Mouse (Mus musculus): Measurements from ENCODE around the gene 1810010H24Rik.

DNA sequence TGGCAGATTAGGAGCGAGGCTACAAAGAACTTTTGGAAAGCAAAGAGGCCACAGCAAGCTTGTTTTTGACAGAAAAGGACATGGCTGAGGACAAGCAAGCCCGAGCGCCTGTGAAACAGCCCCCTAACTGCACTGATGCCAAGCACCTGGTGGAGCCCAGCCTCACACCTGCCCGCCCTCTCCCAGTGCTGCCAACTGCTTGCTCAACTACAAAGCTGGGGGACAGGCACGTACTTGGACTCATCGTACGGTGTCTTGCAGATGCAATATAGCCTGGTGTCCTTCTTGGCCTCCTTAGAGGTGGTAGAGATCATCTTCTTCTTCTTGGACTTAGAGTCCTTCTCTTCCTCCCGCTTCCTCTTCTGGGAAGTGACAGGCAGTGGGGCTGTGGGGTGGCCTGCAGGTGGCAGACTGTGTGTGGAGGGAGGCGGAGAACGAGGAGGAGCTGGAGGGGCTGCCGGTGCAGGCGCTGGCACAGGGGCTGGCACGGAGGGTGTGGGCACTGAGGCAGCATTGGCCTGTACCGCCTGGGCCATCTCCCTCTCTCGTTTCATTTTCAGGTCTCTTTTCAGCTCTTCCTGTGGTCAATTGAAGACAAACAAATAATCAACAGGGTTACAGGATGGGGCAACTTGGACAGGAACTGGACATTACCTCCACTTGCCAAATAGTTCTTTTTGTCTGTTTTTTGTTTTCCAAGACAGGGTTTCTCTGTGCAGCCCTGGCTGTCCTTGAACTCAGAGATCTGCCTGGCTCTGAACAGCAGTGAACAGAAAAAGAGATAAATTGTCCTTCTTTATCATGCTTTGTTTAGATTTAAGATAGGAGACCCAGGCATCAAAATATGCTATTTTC lies 21.5 kb downstream of the 1810010H24Rik start:
- no peak for TF ChIP-seq MAX (IDR thresholded peaks at IDR 0.05)
- TF ChIP-seq CTCF (IDR thresholded peaks at IDR 0.05; ENCODE audit: control insufficient read depth, insufficient read depth, insufficient read length), result no peak
- no peak for TF ChIP-seq MYOG (IDR thresholded peaks at IDR 0.05; ENCODE audit: control insufficient read depth, extremely low read depth, insufficient read length)
